ENCODE assay signal across 12 mouse cellular contexts in genomic region chr1:82199918-82200317, GRCm38 (mm10). TPM values are rescaled to one million over a fixed set of nuclear protein-coding genes. Genes with fewer than 3 reads are reported as not detected.
DNase-seq lines count a peak whose midpoint lies in the region; ATAC-seq lines count a peak whose summit lies in the region.
"Had no signal": no experiment of that assay in that cellular context is flagged by ENCODE, and none has a peak within 500 bp of the region (broad histone marks: within the 10 kb centered on the region; RNA-seq: fewer than 3 reads in every experiment).

No protein-coding gene starts in this region.

- no peak overlapping the region for H3K4me3 ChIP-seq in midbrain, embryonic 14.5 days (replicated peaks; ENCODE audit: low read depth, low read length)
- H3K4me3 ChIP-seq in midbrain, embryonic 10.5 days: no peak overlapping the region
- H3K4me3 ChIP-seq: neural tube, embryonic 12.5 days had no signal

- intact Hi-C loops in heart, postnatal 25 days (cut with DNase I): loop anchor here (2.0 to 10.0 kb wide), 4 partner anchors 42 to 685 kb away; no protein-coding TSS in a partner anchor

- H3K9me3 ChIP-seq in midbrain, embryonic 14.5 days (ENCODE audit: control insufficient read depth, low read length): no peaks in the 10 kb centered on the region
- H3K9me3 ChIP-seq in midbrain, embryonic 10.5 days (replicated peaks): no peaks in the 10 kb centered on the region
- H3K9me3 ChIP-seq: neural tube, embryonic 12.5 days had no signal

- no peaks in the 10 kb centered on the region for H3K27me3 ChIP-seq in midbrain, embryonic 14.5 days (ENCODE audit: control insufficient read depth, insufficient read depth, low read length)
- no peaks in the 10 kb centered on the region for H3K27me3 ChIP-seq in midbrain, embryonic 10.5 days (ENCODE audit: low read depth, poor library complexity, severe bottlenecking)
- H3K27me3 ChIP-seq: neural tube, embryonic 12.5 days had no signal

- no peak overlapping the region for H3K9ac ChIP-seq in midbrain, embryonic 14.5 days (replicated peaks; ENCODE audit: low read length)
- H3K9ac ChIP-seq: neural tube, embryonic 12.5 days had no signal

- ATAC-seq in midbrain, embryonic 14.5 days (ENCODE audit: low FRiP score, low TSS enrichment): no peak

- DNase-seq in heart, adult 8-10 months (ENCODE audit: low spot score): peak; percentile 31
- no peak for DNase-seq in heart, postnatal 25 days (ENCODE audit: low spot score)
- DNase-seq in midbrain, embryonic 14.5 days: peak; percentile 7
- no peak for DNase-seq in midbrain, embryonic 10.5 days (ENCODE audit: low spot score)
- peak; percentile 49 to 50 for DNase-seq in heart, adult 9 months (ENCODE audit: low spot score in 2 of 2)
- peak; percentile 61 for DNase-seq in skeletal muscle tissue, adult 2 months (ENCODE audit: low read depth, low spot score)
- DNase-seq in thymus, postnatal 0 days (ENCODE audit: low spot score): no peak
- DNase-seq in layer of hippocampus, adult 8-10 months (ENCODE audit: low spot score in 2 of 2): no peak

- H3K4me1 ChIP-seq in midbrain, embryonic 14.5 days (ENCODE audit: control insufficient read depth, insufficient read depth, low read length): no peaks in the 10 kb centered on the region; the same call in 1 of the 2 replicates
- H3K4me1 ChIP-seq in midbrain, embryonic 10.5 days: 0 out of 2 replicates have a peak, but pooled peaks cover 2% of the 10 kb centered on the region
- H3K4me1 ChIP-seq: neural tube, embryonic 12.5 days had no signal

- 36% methylated on average over 1 of the region's 1 CpGs for WGBS in midbrain, embryonic 14.5 days
- WGBS in midbrain, embryonic 10.5 days: 42% methylated on average over 1 of the region's 1 CpGs

- no peaks in the 10 kb centered on the region for H3K36me3 ChIP-seq in midbrain, embryonic 14.5 days (ENCODE audit: control insufficient read depth, insufficient read depth, low read length)
- no peaks in the 10 kb centered on the region for H3K36me3 ChIP-seq in midbrain, embryonic 10.5 days
- H3K36me3 ChIP-seq: neural tube, embryonic 12.5 days had no signal

- H3K27ac ChIP-seq in midbrain, embryonic 14.5 days (replicated peaks; ENCODE audit: low read depth, low read length): no peak overlapping the region
- no peak overlapping the region for H3K27ac ChIP-seq in midbrain, embryonic 10.5 days (replicated peaks)
- H3K27ac ChIP-seq: neural tube, embryonic 12.5 days had no signal

- no peak overlapping the region for H3K4me2 ChIP-seq in midbrain, embryonic 14.5 days (ENCODE audit: low read length)
- H3K4me2 ChIP-seq: neural tube, embryonic 12.5 days had no signal

RNA-seq across cellular contexts. Expression of gene Gm9747, which starts 33.0 kb away (rescaled TPM):
- total RNA-seq in heart, adult 8-10 months (2022): not detected
- not detected for total RNA-seq in heart, postnatal 25 days (2021)
- 21.5 and 27.9 TPM in 2 replicates for polyA plus RNA-seq in midbrain, embryonic 14.5 days (2014; fragmentation: Nextera tagmentation; extraction: Ambion mirVana)
- 21.8 and 22.8 TPM in 2 replicates for polyA plus RNA-seq in midbrain, embryonic 10.5 days (2016; fragmentation: Nextera tagmentation; extraction: Ambion mirVana)
- 1.5 TPM in 2 replicates for polyA plus RNA-seq in thymus, postnatal 0 days (2015; fragmentation: Nextera tagmentation; extraction: Ambion mirVana)
- total RNA-seq in layer of hippocampus, adult 8-10 months (2022): not detected
- total RNA-seq: gastrocnemius, postnatal 4 days had no signal
- polyA plus RNA-seq: cortical plate, adult 2 months; small intestine, adult 2 months had no signal

Comparison
In these comparisons a context has a peak if more than half of its experiments do, and no peak if none do; other contexts are left out.
1. DNase-seq: peak in heart, adult 8-10 months (single experiment), midbrain, embryonic 14.5 days (single experiment), heart, adult 9 months (2 of 2) and skeletal muscle tissue, adult 2 months (single experiment); none in heart, postnatal 25 days (single experiment), midbrain, embryonic 10.5 days (single experiment), thymus, postnatal 0 days (single experiment) and layer of hippocampus, adult 8-10 months (0 of 2).